In the genomic region with DNA sequence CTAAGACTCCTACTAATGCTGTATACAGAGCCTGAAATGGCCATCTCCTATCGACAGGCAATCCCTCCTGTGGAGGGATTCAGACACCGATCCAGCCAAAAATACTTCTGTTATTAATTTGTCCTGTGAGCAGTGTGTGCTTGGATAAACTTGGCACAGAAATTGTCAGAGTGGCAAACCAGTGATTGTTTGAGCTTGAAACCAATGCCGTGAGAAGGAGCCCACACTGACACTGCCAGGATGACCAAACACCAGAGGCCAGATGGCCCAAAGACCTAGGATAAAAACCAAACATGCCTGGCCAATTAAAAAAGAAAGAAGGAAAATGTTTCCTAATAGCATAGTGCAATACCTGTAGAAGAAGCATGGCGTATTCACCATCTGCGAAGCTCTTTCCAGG, we compare ENCODE assay signal across 13 mouse cellular contexts.
"Had no signal": no experiment of that assay in that cellular context is flagged by ENCODE, and none has a peak within 500 bp of the region (broad histone marks: within the 10 kb centered on the region; RNA-seq: fewer than 3 reads in every experiment).

No protein-coding gene starts in this region.

- DNase-seq: kidney, adult 9 months; kidney, postnatal 14 days; kidney, postnatal 4 days; layer of hippocampus, adult 9-11 months; liver, postnatal 0 days; lung, embryonic 14.5 days; retina, postnatal 1 day; right cerebral cortex, postnatal 25 days; spleen, adult 18-20 months; thymus, adult 18-20 months; thymus, postnatal 4 days had no signal

- ATAC-seq: liver, postnatal 0 days; lung, postnatal 0 days; midbrain, embryonic 16.5 days had no signal
